Mouse (Mus musculus) cerebellum, adult 2 months (tissue): ENCODE results near the gene Grap.

Experiments used
- CTCF ChIP-seq: fragments of 200-500 bp; IDR thresholded peaks from 2 replicates; pipeline ENCODE4 v1.5.1; 2011; ENCODE audit warnings: low read depth, mild to moderate bottlenecking, control low read depth, low read length, moderate library complexity, borderline replicate concordance; ENCODE audit not compliant: insufficient read depth
- POLR2A ChIP-seq: fragments of 200-500 bp; IDR thresholded peaks from 2 replicates; pipeline ENCODE4 v1.6.1; 2011; ENCODE audit warnings: low read length, control low read depth, borderline replicate concordance; ENCODE audit not compliant: insufficient read depth

DNA sequence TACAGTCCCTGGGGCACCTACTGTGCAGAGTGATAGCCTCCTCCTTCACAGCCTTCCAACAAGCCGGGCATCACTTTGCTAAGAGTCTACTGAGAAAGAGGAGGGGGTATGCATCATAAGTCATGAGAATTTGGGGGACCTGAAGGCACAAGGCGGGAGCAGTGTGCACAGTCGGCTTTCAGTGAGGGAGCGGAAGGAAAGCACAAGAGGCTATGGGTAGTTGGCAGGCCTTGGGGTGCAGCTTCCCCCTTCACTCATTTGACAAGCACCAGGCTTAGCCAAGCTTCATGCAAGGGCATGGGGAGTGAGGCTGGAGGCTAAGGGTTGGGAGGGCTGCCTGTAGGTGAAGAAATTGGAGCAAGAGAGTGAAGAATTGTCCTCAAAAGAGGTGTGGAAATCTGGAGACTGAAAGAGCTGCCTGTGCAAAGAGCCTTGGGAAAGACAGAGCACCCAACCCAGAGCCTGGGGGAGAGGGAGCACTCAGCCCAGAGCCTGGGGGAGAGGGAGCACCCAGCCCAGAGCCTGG is 1.8 kb downstream of the Grap start:
- TF ChIP-seq CTCF, result no peak
- no peak for TF ChIP-seq POLR2A
